Mouse (Mus musculus) urinary bladder, postnatal 4 days (tissue): ENCODE data around the gene Crygf.
"Not testable (repeated sequence)": the region's sequence is repeated elsewhere in the genome, so short reads cannot be mapped to it uniquely, and the experiment has no call there.

Experiments used
- DNase-seq, 2 experiments: peaks; one replicate each; pipeline ENCODE4 v3.0.0; 2021 to 2022; ENCODE audit warnings: low spot score in 2 of 2

Gene Crygf

GRCm38 (mm10) chr1:65926294-65926693, at the start of gene Crygf:
Crygf (plus strand) TSS chr1:65926520.
- no peak for DNase-seq

GRCm38 (mm10) chr1:65925361-65926210, 734 bp upstream of the Crygf start:
- no peak for DNase-seq

GRCm38 (mm10) chr1:65926696-65927095, 376 bp downstream of the Crygf start:
- DNase-seq: not testable (repeated sequence)

DNA sequence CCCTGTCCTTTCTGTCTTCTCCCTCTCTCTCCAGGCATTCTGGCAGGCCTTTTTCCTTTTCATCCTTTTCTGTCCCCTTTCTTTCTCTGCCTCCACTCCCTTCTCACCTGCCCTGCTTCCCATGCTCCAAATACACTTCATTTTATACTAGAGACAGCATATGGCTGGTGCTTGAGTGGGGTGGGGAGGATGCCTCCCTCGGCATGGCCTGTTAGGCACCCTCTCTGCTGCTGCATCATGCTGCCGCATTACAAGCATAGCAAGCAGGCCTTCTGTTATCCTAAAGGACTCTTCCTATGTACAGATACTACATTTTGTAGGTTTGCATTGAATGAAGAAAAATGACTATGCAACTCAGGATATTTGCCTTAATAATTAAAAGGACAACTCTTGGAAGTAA, 3.7 kb downstream of the Crygf start:
- DNase-seq: no peak

GRCm38 (mm10) chr1:65932091-65932812, 5.9 kb downstream of the Crygf start:
- DNase-seq: no peak
